In the genomic region with DNA sequence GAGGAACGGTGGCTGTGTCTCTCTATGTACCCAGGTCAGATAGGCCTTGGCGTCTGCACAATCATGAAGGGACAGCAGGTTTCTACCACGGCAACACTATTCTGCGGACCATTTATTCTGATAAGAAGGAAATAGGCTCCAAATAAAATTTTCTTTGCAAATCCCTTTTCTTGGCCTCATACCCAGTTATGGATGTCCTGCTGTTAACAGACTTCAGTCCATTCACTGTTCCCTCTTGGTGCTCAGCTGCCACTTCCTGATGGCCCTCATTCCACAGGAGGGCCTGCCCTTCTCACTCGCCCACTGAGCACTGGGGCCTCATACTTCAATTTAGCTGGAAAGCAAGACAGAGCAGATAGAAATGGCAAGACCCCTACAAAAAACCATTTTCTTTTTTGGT, we compare ENCODE assay signal across 27 mouse cellular contexts. TPM values are rescaled to one million over a fixed set of nuclear protein-coding genes. Genes with fewer than 3 reads are reported as not detected.
DNase-seq lines count a peak whose midpoint lies in the region; ATAC-seq and TF ChIP-seq lines count a peak whose summit lies in the region.
"Had no signal": no experiment of that assay in that cellular context is flagged by ENCODE, and none has a peak within 500 bp of the region (broad histone marks: within the 10 kb centered on the region; RNA-seq: fewer than 3 reads in every experiment).

No protein-coding gene starts in this region.

- H3K4me3 ChIP-seq in cerebellum, adult 2 months (replicated peaks; ENCODE audit: insufficient read depth, low read depth, low read length) = no peak overlapping the region
- H3K4me3 ChIP-seq in CH12.LX (replicated peaks in 1 of 3; ENCODE audit: low read depth in 2 of 3, low read length in 2 of 3, poor library complexity in 1 of 3) = no peak overlapping the region
- H3K4me3 ChIP-seq: embryonic facial prominence, embryonic 12.5 days; embryonic facial prominence, embryonic 15.5 days; gastrocnemius, adult 2 months; heart, embryonic 10.5 days; heart, embryonic 13.5 days had no signal

- peak; percentile 33 to 54 for DNase-seq in cerebellum, adult 2 months
- peak; percentile 55 for DNase-seq in cerebellum, adult 9-11 months
- no peak for DNase-seq in cerebellum, postnatal 4 days (ENCODE audit: low spot score in 2 of 2)
- DNase-seq in CH12.LX (ENCODE audit: extremely low read depth) = no peak
- peak; percentile 35 to 47 for DNase-seq in cerebellum, postnatal 10 days
- DNase-seq in ovary, postnatal 36 days (ENCODE audit: low spot score) = no peak
- DNase-seq: adrenal gland, adult 2 months; adrenal gland, postnatal 14 days; B cell, adult 2 months; forebrain, postnatal 0 days; gastrocnemius, adult 2 months; gastrocnemius, postnatal 14 days; heart, adult 18-20 months; heart, postnatal 14 days; heart, postnatal 4 days; kidney, adult 18-20 months had no signal

- no peak for TF ChIP-seq CTCF in cerebellum, adult 2 months (IDR thresholded peaks at IDR 0.05; ENCODE audit: borderline replicate concordance, insufficient read depth, low read depth, low read length)
- TF ChIP-seq CTCF in CH12.LX (conservative IDR thresholded peaks at IDR 0.05 in 1 of 2, IDR thresholded peaks at IDR 0.05 in 1 of 2; ENCODE audit: low read depth in 2 of 2, low read length in 2 of 2) = no peak

- H3K36me3 ChIP-seq in CH12.LX (replicated peaks in 1 of 2; ENCODE audit: control insufficient read depth in 1 of 2, insufficient read depth in 1 of 2, low read length in 1 of 2) = no peaks in the 10 kb centered on the region
- H3K36me3 ChIP-seq: embryonic facial prominence, embryonic 12.5 days; embryonic facial prominence, embryonic 15.5 days; heart, embryonic 10.5 days; heart, embryonic 13.5 days had no signal

- no peak for TF ChIP-seq RAD21 in CH12.LX (IDR thresholded peaks at IDR 0.05; ENCODE audit: low read depth, low read length)

- in situ Hi-C loops in CH12.LX (cut with MboI; ENCODE audit: low pct_ligation_motif_present, low pct_unique_long_range_greater_than_20kb, low sequenced_read_pairs) = no loop called here

- H3K4me2 ChIP-seq in CH12.LX (ENCODE audit: insufficient read depth, low read depth, poor library complexity, severe bottlenecking) = no peak overlapping the region
- H3K4me2 ChIP-seq: embryonic facial prominence, embryonic 12.5 days; embryonic facial prominence, embryonic 15.5 days; heart, embryonic 13.5 days; hindbrain, embryonic 14.5 days had no signal

- no peaks in the 10 kb centered on the region for H3K27me3 ChIP-seq in cerebellum, adult 2 months (ENCODE audit: control insufficient read depth, insufficient read depth, low read length)
- no peaks in the 10 kb centered on the region for H3K27me3 ChIP-seq in CH12.LX (replicated peaks)
- H3K27me3 ChIP-seq: embryonic facial prominence, embryonic 12.5 days; embryonic facial prominence, embryonic 15.5 days; heart, embryonic 13.5 days had no signal

- H3K79me2 ChIP-seq in CH12.LX (replicated peaks; ENCODE audit: control insufficient read depth, extremely low read depth, insufficient read depth, poor library complexity, severe bottlenecking) = no peaks in the 10 kb centered on the region

- H3K9ac ChIP-seq in CH12.LX (ENCODE audit: insufficient read depth, low read depth) = no peak overlapping the region
- H3K9ac ChIP-seq: embryonic facial prominence, embryonic 12.5 days; embryonic facial prominence, embryonic 15.5 days; forebrain, postnatal 0 days; heart, embryonic 13.5 days; hindbrain, embryonic 14.5 days had no signal

- 33% methylated on average over 5 of the region's 5 CpGs for WGBS in cerebellum, adult 2 months

- no peak for TF ChIP-seq EP300 in CH12.LX (IDR thresholded peaks at IDR 0.05; ENCODE audit: low read length)

- peaks cover 13% of the 10 kb centered on the region for H3K9me3 ChIP-seq in CH12.LX (replicated peaks; ENCODE audit: low read length)
- H3K9me3 ChIP-seq: embryonic facial prominence, embryonic 12.5 days; embryonic facial prominence, embryonic 15.5 days; heart, embryonic 10.5 days; heart, embryonic 13.5 days had no signal

- dilution Hi-C loops in CH12.LX (cut with MboI; ENCODE audit: extremely low pct_ligation_motif_present, extremely low pct_unique_long_range_greater_than_20kb, low sequenced_read_pairs) = no loop called here

- H3K27ac ChIP-seq in cerebellum, adult 2 months (ENCODE audit: insufficient read depth, low read length) = no peak overlapping the region
- peak overlapping the region; percentile 84; the same call in 1 of the 2 replicates for H3K27ac ChIP-seq in CH12.LX (ENCODE audit: insufficient read depth, low read depth)
- H3K27ac ChIP-seq: embryonic facial prominence, embryonic 12.5 days; embryonic facial prominence, embryonic 15.5 days; gastrocnemius, adult 2 months; heart, embryonic 10.5 days; heart, embryonic 13.5 days; hindbrain, embryonic 14.5 days; hindbrain, postnatal 0 days had no signal

- peaks cover 26% of the 10 kb centered on the region for H3K4me1 ChIP-seq in cerebellum, adult 2 months (ENCODE audit: control insufficient read depth, insufficient read depth, low read length)
- peaks cover 55 to 90% of the 10 kb centered on the region in 2 experiments for H3K4me1 ChIP-seq in CH12.LX (ENCODE audit: control insufficient read depth in 1 of 2, insufficient read depth in 2 of 2)
- H3K4me1 ChIP-seq: embryonic facial prominence, embryonic 12.5 days; embryonic facial prominence, embryonic 15.5 days; heart, embryonic 10.5 days; heart, embryonic 13.5 days had no signal

- no peak for ATAC-seq in cerebellum, adult (ENCODE audit: insufficient number of reproducible peaks, low FRiP score, low TSS enrichment)
- ATAC-seq: forebrain, embryonic 14.5 days; forebrain, postnatal 0 days; hindbrain, postnatal 0 days; inflammation-experienced regulatory T-cells, adult 6 months; intestine, embryonic 16.5 days had no signal

- TF ChIP-seq POLR2A in cerebellum, adult 2 months (IDR thresholded peaks at IDR 0.05; ENCODE audit: borderline replicate concordance, insufficient read depth, low read length) = no peak
- no peak for TF ChIP-seq POLR2A in CH12.LX (IDR thresholded peaks at IDR 0.05; ENCODE audit: low read depth, low read length)

TF ChIP-seq in CH12.LX, 34 proteins besides CTCF, POLR2A, EP300 and RAD21:
- no peak for TF ChIP-seq MEF2A (IDR thresholded peaks at IDR 0.05; ENCODE audit: borderline replicate concordance, low read depth, low read length)
- TF ChIP-seq JUN (IDR thresholded peaks at IDR 0.05; ENCODE audit: insufficient read depth, low read depth, low read length) = no peak
- TF ChIP-seq MAFK (IDR thresholded peaks at IDR 0.05; ENCODE audit: insufficient replicate concordance, low read length) = no peak
- TF ChIP-seq SMC3 (IDR thresholded peaks at IDR 0.05; ENCODE audit: low read depth, low read length) = no peak
- TF ChIP-seq ZC3H11A (IDR thresholded peaks at IDR 0.05; ENCODE audit: low read depth, low read length) = no peak
- no peak for TF ChIP-seq ZNF384 (IDR thresholded peaks at IDR 0.05; ENCODE audit: low read depth, low read length)
- TF ChIP-seq MXI1 (IDR thresholded peaks at IDR 0.05; ENCODE audit: low read depth, low read length) = no peak
- no peak for TF ChIP-seq KAT2A (IDR thresholded peaks at IDR 0.05; ENCODE audit: insufficient replicate concordance, low read length)
- no peak for TF ChIP-seq NELFE (IDR thresholded peaks at IDR 0.05; ENCODE audit: low read depth, low read length)
- no peak for TF ChIP-seq ZKSCAN1 (IDR thresholded peaks at IDR 0.05; ENCODE audit: borderline replicate concordance, low read depth, low read length)
- TF ChIP-seq NRF1 (IDR thresholded peaks at IDR 0.05; ENCODE audit: low read depth, low read length) = no peak
- no peak for TF ChIP-seq USF1 (IDR thresholded peaks at IDR 0.05; ENCODE audit: low read depth, low read length)
- TF ChIP-seq HCFC1 (IDR thresholded peaks at IDR 0.05; ENCODE audit: low read depth, low read length) = no peak
- no peak for TF ChIP-seq E2F4 (IDR thresholded peaks at IDR 0.05; ENCODE audit: insufficient replicate concordance, low read depth, low read length)
- no peak for TF ChIP-seq PAX5 (IDR thresholded peaks at IDR 0.05; ENCODE audit: low read length)
- no peak for TF ChIP-seq CHD2 (IDR thresholded peaks at IDR 0.05; ENCODE audit: low read length)

RNA-seq across cellular contexts. Expression of gene Igsf9b, which starts 31.1 kb away (rescaled TPM):
- polyA plus RNA-seq in cerebellum, adult 2 months (2012; rRNA removed) = 25.7 and 31.6 TPM in 2 replicates
- total RNA-seq in CH12.LX (2012; rRNA removed) = 7.4 and 12.4 TPM in 2 replicates
- total RNA-seq in CH12.LX (2014; rRNA removed) = 1.8 and 2.0 TPM in 2 replicates
- 4.5 and 5.2 TPM in 2 replicates for polyA plus RNA-seq in CH12.LX (2012; ENCODE audit: insufficient read length, low read depth)
- total RNA-seq: MEL had no signal

Comparison
In these comparisons a context has a peak if more than half of its experiments do, and no peak if none do; other contexts are left out.
1. DNase-seq: peak in cerebellum, adult 2 months (2 of 2), cerebellum, adult 9-11 months (single experiment) and cerebellum, postnatal 10 days (2 of 2); none in cerebellum, postnatal 4 days (0 of 2), CH12.LX (single experiment) and ovary, postnatal 36 days (single experiment).